Mouse (Mus musculus) liver, adult 2 months (tissue): Measurements from ENCODE around the gene Cyp3a57.

ENCODE experiments used
- CTCF ChIP-seq: fragments of 200-500 bp; IDR thresholded peaks from 2 replicates; pipeline ENCODE4 v1.5.1; 2011; ENCODE audit warnings: low read depth, low read length, control low read depth
- POLR2A ChIP-seq: fragments of 200-500 bp; IDR thresholded peaks from 2 replicates; pipeline ENCODE4 v1.6.1; 2011; ENCODE audit warnings: low read length, control low read depth; ENCODE audit not compliant: insufficient read depth; ENCODE audit errors: extremely low read depth

DNA sequence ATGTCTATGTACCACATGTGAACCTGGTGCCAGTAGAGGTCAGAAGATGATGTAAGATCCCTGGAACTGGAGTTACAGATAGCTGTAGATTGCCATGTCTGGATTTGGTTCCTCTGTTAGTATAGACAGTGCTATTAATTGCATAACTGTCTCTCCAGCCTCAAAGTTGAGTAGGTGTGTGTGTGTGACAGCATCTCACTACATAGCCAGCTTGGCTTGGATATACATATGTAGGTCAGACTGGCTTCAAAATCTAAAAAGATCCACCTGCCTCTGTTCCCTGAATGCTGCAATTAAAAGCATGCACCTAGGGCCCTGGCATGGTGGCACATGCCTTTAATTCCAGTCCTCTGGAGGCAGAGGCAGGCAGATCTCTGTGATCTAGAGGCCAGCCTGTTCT is 4.6 kb downstream of the Cyp3a57 start:
- TF ChIP-seq POLR2A (no peak), CTCF (no peak)
